Mouse (Mus musculus): ENCODE results near the gene Arl15.

GRCm38 (mm10) chr13:113828633-113829032, 34.3 kb downstream of the Arl15 start:
- TF ChIP-seq CTCF (IDR thresholded peaks at IDR 0.05; ENCODE audit: borderline replicate concordance, extremely low read depth, insufficient read depth, insufficient read length) (no peak), POLR2A (IDR thresholded peaks at IDR 0.05; ENCODE audit: borderline replicate concordance, extremely low read depth, insufficient read depth, insufficient read length, poor library complexity, severe bottlenecking) (no peak)

Measured in brain, embryonic 14.5 days (tissue).